In genomic region chr10:39228027-39228426, GRCm38 (mm10) we compare ENCODE assay signal across 10 mouse cellular contexts.
DNase-seq lines count a peak whose midpoint lies in the region; ATAC-seq and TF ChIP-seq lines count a peak whose summit lies in the region.
"Had no signal": no experiment of that assay in that cellular context is flagged by ENCODE, and none has a peak within 500 bp of the region (broad histone marks: within the 10 kb centered on the region; RNA-seq: fewer than 3 reads in every experiment).

No protein-coding gene starts in this region.

- H3K9me3 ChIP-seq in embryonic facial prominence, embryonic 11.5 days (replicated peaks; ENCODE audit: control insufficient read depth, low read length): no peaks in the 10 kb centered on the region
- H3K9me3 ChIP-seq in embryonic facial prominence, embryonic 10.5 days: no peaks in the 10 kb centered on the region
- no peaks in the 10 kb centered on the region for H3K9me3 ChIP-seq in lung, embryonic 14.5 days (ENCODE audit: low read depth, low read length)
- no peaks in the 10 kb centered on the region; the same call in 1 of the 2 replicates for H3K9me3 ChIP-seq in intestine, embryonic 14.5 days (ENCODE audit: control insufficient read depth, low read length)
- H3K9me3 ChIP-seq in neural tube, embryonic 15.5 days (replicated peaks): no peaks in the 10 kb centered on the region

- TF ChIP-seq POLR2A in cerebellum, adult 2 months (IDR thresholded peaks at IDR 0.05; ENCODE audit: borderline replicate concordance, insufficient read depth, low read length): no peak

- no peak overlapping the region; the same call in 1 of the 2 replicates for H3K4me2 ChIP-seq in embryonic facial prominence, embryonic 11.5 days (ENCODE audit: low read depth, low read length)
- H3K4me2 ChIP-seq in lung, embryonic 14.5 days: peak overlapping the region; percentile 48
- peak overlapping the region; percentile 38 for H3K4me2 ChIP-seq in intestine, embryonic 14.5 days (ENCODE audit: low read length)
- peak overlapping the region; percentile 53 for H3K4me2 ChIP-seq in neural tube, embryonic 15.5 days

- no peak overlapping the region for H3K27ac ChIP-seq in embryonic facial prominence, embryonic 11.5 days (replicated peaks; ENCODE audit: low read depth, low read length)
- H3K27ac ChIP-seq in embryonic facial prominence, embryonic 10.5 days (replicated peaks): no peak overlapping the region
- H3K27ac ChIP-seq in lung, embryonic 14.5 days (ENCODE audit: low read depth): peak overlapping the region; percentile 46; the same call in 1 of the 2 replicates
- H3K27ac ChIP-seq in intestine, embryonic 14.5 days (ENCODE audit: low read depth): peak overlapping the region; percentile 29; the same call in 1 of the 2 replicates
- peak overlapping the region; percentile 90 for H3K27ac ChIP-seq in neural tube, embryonic 15.5 days (replicated peaks)
- H3K27ac ChIP-seq in cerebellum, adult 2 months (ENCODE audit: insufficient read depth, low read length): no peak overlapping the region

- DNase-seq in embryonic facial prominence, embryonic 11.5 days (ENCODE audit: low spot score): peak; percentile 45
- DNase-seq in embryonic facial prominence, embryonic 10.5 days (ENCODE audit: low spot score): no peak
- DNase-seq in lung, embryonic 14.5 days: peak; percentile 61
- DNase-seq in lung, postnatal 10 days: no peak
- no peak for DNase-seq in intestine, embryonic 14.5 days (ENCODE audit: low spot score)
- no peak for DNase-seq in cerebellum, postnatal 25 days
- no peak for DNase-seq in cerebellum, adult 2 months
- DNase-seq: kidney, adult 18-20 months had no signal

- no peak for TF ChIP-seq CTCF in lung, embryonic 14.5 days (IDR thresholded peaks at IDR 0.05; ENCODE audit: low read depth)
- TF ChIP-seq CTCF in cerebellum, adult 2 months (IDR thresholded peaks at IDR 0.05; ENCODE audit: borderline replicate concordance, insufficient read depth, low read depth, low read length): no peak

- no peaks in the 10 kb centered on the region for H3K36me3 ChIP-seq in embryonic facial prominence, embryonic 11.5 days (replicated peaks; ENCODE audit: control insufficient read depth, insufficient read depth, low read depth, low read length)
- no peaks in the 10 kb centered on the region for H3K36me3 ChIP-seq in embryonic facial prominence, embryonic 10.5 days (replicated peaks)
- no peaks in the 10 kb centered on the region for H3K36me3 ChIP-seq in lung, embryonic 14.5 days (ENCODE audit: insufficient read depth)
- H3K36me3 ChIP-seq in intestine, embryonic 14.5 days (ENCODE audit: control insufficient read depth, insufficient read depth, low read length): no peaks in the 10 kb centered on the region
- H3K36me3 ChIP-seq in neural tube, embryonic 15.5 days: no peaks in the 10 kb centered on the region

- no peaks in the 10 kb centered on the region; the same call in 1 of the 2 replicates for H3K4me1 ChIP-seq in embryonic facial prominence, embryonic 11.5 days (ENCODE audit: control insufficient read depth, insufficient read depth, low read length)
- peaks cover 33% of the 10 kb centered on the region for H3K4me1 ChIP-seq in embryonic facial prominence, embryonic 10.5 days
- peaks cover 11% of the 10 kb centered on the region; the same call in 1 of the 2 replicates for H3K4me1 ChIP-seq in lung, embryonic 14.5 days (ENCODE audit: insufficient read depth)
- peaks cover 4% of the 10 kb centered on the region; the same call in 1 of the 2 replicates for H3K4me1 ChIP-seq in intestine, embryonic 14.5 days (replicated peaks; ENCODE audit: control insufficient read depth, insufficient read depth, low read length)
- H3K4me1 ChIP-seq in neural tube, embryonic 15.5 days: peaks cover 28% of the 10 kb centered on the region
- H3K4me1 ChIP-seq in cerebellum, adult 2 months (ENCODE audit: control insufficient read depth, insufficient read depth, low read length): no peaks in the 10 kb centered on the region

- 34% methylated on average over 5 of the region's 5 CpGs for WGBS in embryonic facial prominence, embryonic 11.5 days
- WGBS in embryonic facial prominence, embryonic 10.5 days: 47% methylated on average over 5 of the region's 5 CpGs
- WGBS in lung, embryonic 14.5 days: 40% methylated on average over 5 of the region's 5 CpGs
- WGBS in intestine, embryonic 14.5 days: 48% methylated on average over 5 of the region's 5 CpGs
- WGBS in neural tube, embryonic 15.5 days: 8% methylated on average over 5 of the region's 5 CpGs
- WGBS in cerebellum, adult 2 months: 31% methylated on average over 5 of the region's 5 CpGs

- H3K9ac ChIP-seq in embryonic facial prominence, embryonic 11.5 days (replicated peaks; ENCODE audit: low read length): no peak overlapping the region
- H3K9ac ChIP-seq in lung, embryonic 14.5 days: no peak overlapping the region
- H3K9ac ChIP-seq in intestine, embryonic 14.5 days (ENCODE audit: low read length): no peak overlapping the region
- 0 out of 2 replicates have a peak overlapping the region, but pooled peaks have one; percentile 28 for H3K9ac ChIP-seq in neural tube, embryonic 15.5 days (replicated peaks)

- no peaks in the 10 kb centered on the region for H3K27me3 ChIP-seq in embryonic facial prominence, embryonic 11.5 days (ENCODE audit: control insufficient read depth, insufficient read depth, low read length)
- no peaks in the 10 kb centered on the region for H3K27me3 ChIP-seq in embryonic facial prominence, embryonic 10.5 days (replicated peaks; ENCODE audit: low read depth, poor library complexity, severe bottlenecking)
- H3K27me3 ChIP-seq in lung, embryonic 14.5 days (ENCODE audit: insufficient read depth, low read length): no peaks in the 10 kb centered on the region
- no peaks in the 10 kb centered on the region for H3K27me3 ChIP-seq in intestine, embryonic 14.5 days (replicated peaks; ENCODE audit: control insufficient read depth, insufficient read depth, low read length)
- H3K27me3 ChIP-seq in neural tube, embryonic 15.5 days (replicated peaks): no peaks in the 10 kb centered on the region
- no peaks in the 10 kb centered on the region for H3K27me3 ChIP-seq in cerebellum, adult 2 months (ENCODE audit: control insufficient read depth, insufficient read depth, low read length)
- H3K27me3 ChIP-seq: Patski had no signal

- ATAC-seq in embryonic facial prominence, embryonic 11.5 days (replicated peaks; ENCODE audit: insufficient number of reproducible peaks, low FRiP score, low TSS enrichment, low read depth): no peak
- ATAC-seq in lung, embryonic 14.5 days (ENCODE audit: insufficient read depth): peak; percentile 7; the same call in 1 of the 2 replicates
- no peak for ATAC-seq in intestine, embryonic 14.5 days (replicated peaks; ENCODE audit: low FRiP score, low TSS enrichment, low read depth)
- peak; percentile 60 for ATAC-seq in neural tube, embryonic 15.5 days (ENCODE audit: low FRiP score)
- ATAC-seq: Patski had no signal

- no peak overlapping the region for H3K4me3 ChIP-seq in embryonic facial prominence, embryonic 11.5 days (ENCODE audit: low read depth, low read length)
- no peak overlapping the region for H3K4me3 ChIP-seq in embryonic facial prominence, embryonic 10.5 days
- H3K4me3 ChIP-seq in lung, embryonic 14.5 days (ENCODE audit: low read depth, low read length): no peak overlapping the region
- H3K4me3 ChIP-seq in intestine, embryonic 14.5 days (ENCODE audit: low read depth, low read length): no peak overlapping the region
- peak overlapping the region; percentile 16; the same call in 1 of the 2 replicates for H3K4me3 ChIP-seq in neural tube, embryonic 15.5 days (replicated peaks)
- no peak overlapping the region for H3K4me3 ChIP-seq in cerebellum, adult 2 months (replicated peaks; ENCODE audit: insufficient read depth, low read depth, low read length)

Comparison
In these comparisons a context has a peak if more than half of its experiments do, and no peak if none do; other contexts are left out.
1. DNase-seq: peak in embryonic facial prominence, embryonic 11.5 days (single experiment) and lung, embryonic 14.5 days (single experiment); none in embryonic facial prominence, embryonic 10.5 days (single experiment), lung, postnatal 10 days (single experiment), intestine, embryonic 14.5 days (single experiment), cerebellum, postnatal 25 days (0 of 2) and cerebellum, adult 2 months (0 of 2).
2. ATAC-seq: peak in lung, embryonic 14.5 days (single experiment) and neural tube, embryonic 15.5 days (single experiment); none in embryonic facial prominence, embryonic 11.5 days (single experiment) and intestine, embryonic 14.5 days (single experiment).
3. H3K27ac ChIP-seq: peak in lung, embryonic 14.5 days (single experiment), intestine, embryonic 14.5 days (single experiment) and neural tube, embryonic 15.5 days (single experiment); none in embryonic facial prominence, embryonic 11.5 days (single experiment), embryonic facial prominence, embryonic 10.5 days (single experiment) and cerebellum, adult 2 months (single experiment).